Mouse (Mus musculus): ENCODE measurements at regions not wholly inside any gene's neighbourhood (a gene's known extent, or its start where the extent isn't known, plus 50 kb on each side); places are given as distances from the start of the nearest gene placed in this dataset.

DNA sequence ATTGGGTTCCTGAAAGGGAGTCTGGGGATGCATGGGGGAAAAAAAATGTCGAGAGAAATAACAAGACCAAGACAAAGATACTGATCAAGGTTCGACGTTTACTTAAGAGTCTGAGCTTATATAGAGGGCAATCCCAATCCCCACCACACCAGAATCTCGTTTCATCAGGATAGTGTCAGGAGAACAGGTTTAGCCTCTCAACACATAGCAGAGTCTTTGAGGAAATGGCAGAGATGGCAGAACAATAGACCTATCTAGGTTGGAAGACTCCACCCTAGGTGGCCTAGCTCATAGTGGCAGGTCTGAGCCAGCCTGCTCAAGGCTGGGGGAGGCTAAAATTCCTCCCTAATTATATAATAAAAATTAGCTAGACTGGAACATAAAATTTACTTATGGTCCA, 151.6 kb upstream of the Gm49339 start:
- H3K27me3 ChIP-seq (ENCODE audit: insufficient read depth, low read length) = no peaks in the 10 kb centered on the region
- no peak for DNase-seq
- no peaks in the 10 kb centered on the region for H3K36me3 ChIP-seq (replicated peaks; ENCODE audit: insufficient read depth, low read length)
- H3K9me3 ChIP-seq (ENCODE audit: low read length) = no peaks in the 10 kb centered on the region
- 67% methylated on average over 4 of the region's 4 CpGs for WGBS (ENCODE audit: insufficient replicate concordance)
- no peak for TF ChIP-seq EP300 (IDR thresholded peaks at IDR 0.05; ENCODE audit: low read depth)
- TF ChIP-seq CTCF (IDR thresholded peaks at IDR 0.05; ENCODE audit: low read depth) = no peak
- no peak overlapping the region for H3K4me2 ChIP-seq (ENCODE audit: low read depth, low read length)
- ATAC-seq = no peak
- H3K27ac ChIP-seq (ENCODE audit: low read depth) = no peak overlapping the region
- no peak overlapping the region for H3K4me3 ChIP-seq (ENCODE audit: low read depth, low read length)
- H3K9ac ChIP-seq (replicated peaks) = no peak overlapping the region
- H3K4me1 ChIP-seq (ENCODE audit: insufficient read depth) = no peaks in the 10 kb centered on the region

- H3K4me3 ChIP-seq (ENCODE audit: low read depth, low read length) = no peak overlapping the region
- H3K4me2 ChIP-seq (ENCODE audit: low read depth, low read length) = no peak overlapping the region
- H3K27ac ChIP-seq (ENCODE audit: low read depth) = no peak overlapping the region
- H3K9ac ChIP-seq (replicated peaks) = no peak overlapping the region
- no peak for ATAC-seq
- H3K9me3 ChIP-seq (ENCODE audit: low read length) = no peaks in the 10 kb centered on the region
- no peaks in the 10 kb centered on the region for H3K36me3 ChIP-seq (replicated peaks; ENCODE audit: insufficient read depth, low read length)
- H3K4me1 ChIP-seq (ENCODE audit: insufficient read depth) = no peaks in the 10 kb centered on the region
- H3K27me3 ChIP-seq (ENCODE audit: insufficient read depth, low read length) = no peaks in the 10 kb centered on the region
- WGBS (ENCODE audit: insufficient replicate concordance) = 84% methylated on average over 2 of the region's 2 CpGs
- no peak for DNase-seq
- TF ChIP-seq EP300 (IDR thresholded peaks at IDR 0.05; ENCODE audit: low read depth) = no peak
- no peak for TF ChIP-seq CTCF (IDR thresholded peaks at IDR 0.05; ENCODE audit: low read depth)
Measured at GRCm38 (mm10) chr10:51329386-51329785, 151.0 kb upstream of the Gm49339 start.

Data from liver, postnatal 0 days (tissue).